Comparison of ENCODE assay signal across 8 mouse cellular contexts in the genomic region with DNA sequence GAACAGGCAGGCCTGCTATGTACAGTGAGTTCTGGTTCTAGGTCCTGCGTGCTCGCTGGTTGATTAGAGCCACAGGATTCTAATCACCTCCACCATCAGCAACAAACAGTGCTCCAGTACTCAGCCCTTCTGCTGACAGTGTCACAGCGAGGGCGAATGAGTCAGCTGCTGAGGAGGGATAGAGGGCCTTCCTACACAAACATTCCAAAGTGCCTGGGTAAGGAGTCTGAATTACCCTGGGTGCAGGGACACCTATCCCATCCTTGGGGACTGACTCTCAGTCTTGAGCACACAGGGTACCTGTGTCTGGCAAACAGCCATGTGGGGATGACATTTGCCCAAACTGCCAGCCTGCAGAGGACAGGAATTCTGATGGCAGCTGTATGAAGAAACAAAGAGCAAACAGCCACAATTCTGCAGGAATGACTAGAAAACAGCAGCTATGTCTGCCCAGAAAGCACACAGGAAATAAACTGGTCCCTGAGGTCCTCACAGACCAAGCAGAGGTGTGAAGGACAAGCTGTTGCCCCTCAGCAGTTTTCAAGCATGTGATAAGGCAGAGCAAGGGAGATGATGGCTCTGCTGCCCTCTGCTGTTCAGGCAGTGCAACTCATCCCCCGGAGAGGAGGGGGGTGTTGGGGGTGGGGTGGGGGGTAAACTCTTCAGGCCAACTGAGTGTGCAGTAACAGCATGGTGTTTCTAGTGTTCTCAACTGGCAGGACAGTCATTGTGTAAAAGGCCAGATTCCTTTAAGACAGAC.
DNase-seq lines count a peak whose midpoint lies in the region; ATAC-seq lines count a peak whose summit lies in the region.

No protein-coding gene starts in this region.

- DNase-seq in liver (peak; percentile 42), MN1 (ENCODE audit: low spot score) (peak; percentile 46)
- peak; percentile 27 for DNase-seq in c-Kit-positive CD71-positive TER-119-negative erythroid progenitor cells, embryonic 14.5 days (ENCODE audit: low read depth)
- DNase-seq in neural tube, embryonic 11.5 days (ENCODE audit: low spot score) = peak; percentile 47

- no peak overlapping the region for H3K9ac ChIP-seq in liver, embryonic 12.5 days
- peak overlapping the region; percentile 17 for H3K9ac ChIP-seq in heart, embryonic 13.5 days
- no peak overlapping the region for H3K9ac ChIP-seq in limb, embryonic 13.5 days
- no peak overlapping the region for H3K9ac ChIP-seq in neural tube, embryonic 11.5 days (ENCODE audit: low read length)

- 0 out of 2 replicates have a peak, but pooled peaks cover 3% of the 10 kb centered on the region for H3K4me1 ChIP-seq in liver, embryonic 12.5 days
- peaks cover 56% of the 10 kb centered on the region for H3K4me1 ChIP-seq in heart, embryonic 13.5 days
- peaks cover 16% of the 10 kb centered on the region for H3K4me1 ChIP-seq in limb, embryonic 13.5 days
- H3K4me1 ChIP-seq in neural tube, embryonic 11.5 days (ENCODE audit: control insufficient read depth, insufficient read depth, low read length) = no peaks in the 10 kb centered on the region

- H3K36me3 ChIP-seq in liver, embryonic 12.5 days = peaks cover 28% of the 10 kb centered on the region
- peaks cover 65% of the 10 kb centered on the region for H3K36me3 ChIP-seq in heart, embryonic 13.5 days
- H3K36me3 ChIP-seq in limb, embryonic 13.5 days = no peaks in the 10 kb centered on the region
- H3K36me3 ChIP-seq in neural tube, embryonic 11.5 days (ENCODE audit: control insufficient read depth, insufficient read depth, low read length) = no peaks in the 10 kb centered on the region

- H3K4me2 ChIP-seq in liver, embryonic 12.5 days = no peak overlapping the region
- no peak overlapping the region for H3K4me2 ChIP-seq in heart, embryonic 13.5 days
- H3K4me2 ChIP-seq in limb, embryonic 13.5 days (replicated peaks) = no peak overlapping the region
- H3K4me2 ChIP-seq in neural tube, embryonic 11.5 days (ENCODE audit: low read depth) = no peak overlapping the region

- no peak for ATAC-seq in liver, embryonic 12.5 days
- ATAC-seq in heart, embryonic 13.5 days (ENCODE audit: extremely low read depth, insufficient number of reproducible peaks, low FRiP score, low TSS enrichment) = no peak
- peak; percentile 54; the same call in 1 of the 2 replicates for ATAC-seq in limb, embryonic 13.5 days (ENCODE audit: low FRiP score, low read depth)
- no peak for ATAC-seq in neural tube, embryonic 11.5 days (ENCODE audit: insufficient read depth, low FRiP score, low TSS enrichment)
- no peak for ATAC-seq in inflammation-experienced regulatory T-cells, adult 6 months

- WGBS in liver, embryonic 12.5 days (ENCODE audit: insufficient replicate concordance) = 49% methylated on average over 5 of the region's 5 CpGs
- 25% methylated on average over 5 of the region's 5 CpGs for WGBS in heart, embryonic 13.5 days
- 68% methylated on average over 5 of the region's 5 CpGs for WGBS in limb, embryonic 13.5 days
- 69% methylated on average over 5 of the region's 5 CpGs for WGBS in neural tube, embryonic 11.5 days

- H3K27ac ChIP-seq in liver, embryonic 12.5 days = no peak overlapping the region
- peak overlapping the region; percentile 90 for H3K27ac ChIP-seq in heart, embryonic 13.5 days (replicated peaks)
- H3K27ac ChIP-seq in limb, embryonic 13.5 days = no peak overlapping the region
- no peak overlapping the region for H3K27ac ChIP-seq in neural tube, embryonic 11.5 days (ENCODE audit: low read depth, low read length)

- H3K4me3 ChIP-seq in liver, embryonic 12.5 days = no peak overlapping the region
- no peak overlapping the region for H3K4me3 ChIP-seq in heart, embryonic 13.5 days
- H3K4me3 ChIP-seq in limb, embryonic 13.5 days = no peak overlapping the region
- H3K4me3 ChIP-seq in neural tube, embryonic 11.5 days (ENCODE audit: low read depth, low read length) = no peak overlapping the region

- no peaks in the 10 kb centered on the region for H3K9me3 ChIP-seq in liver, embryonic 12.5 days (replicated peaks)
- no peaks in the 10 kb centered on the region for H3K9me3 ChIP-seq in heart, embryonic 13.5 days
- no peaks in the 10 kb centered on the region for H3K9me3 ChIP-seq in limb, embryonic 13.5 days
- no peaks in the 10 kb centered on the region for H3K9me3 ChIP-seq in neural tube, embryonic 11.5 days (ENCODE audit: control insufficient read depth, low read length)

- H3K27me3 ChIP-seq in liver, embryonic 12.5 days (replicated peaks) = no peaks in the 10 kb centered on the region
- no peaks in the 10 kb centered on the region for H3K27me3 ChIP-seq in heart, embryonic 13.5 days (replicated peaks)
- H3K27me3 ChIP-seq in limb, embryonic 13.5 days = no peaks in the 10 kb centered on the region
- no peaks in the 10 kb centered on the region for H3K27me3 ChIP-seq in neural tube, embryonic 11.5 days (ENCODE audit: control insufficient read depth, insufficient read depth, low read length)
